Mouse (Mus musculus): ENCODE measurements around the gene Syt1.

GRCm38 (mm10) chr10:108952182-108952581 is 58.6 kb downstream of the Syt1 start:
- TF ChIP-seq CTCF (IDR thresholded peaks at IDR 0.05; ENCODE audit: extremely low read depth, insufficient read length, insufficient replicate concordance, low read depth, low read length): no peak
- TF ChIP-seq POLR2A (IDR thresholded peaks at IDR 0.05; ENCODE audit: low read depth, low read length): no peak
